Mouse (Mus musculus) spleen, postnatal 10 days (tissue): ENCODE data around the gene Gls2.
"Not testable (repeated sequence)": the region's sequence is repeated elsewhere in the genome, so short reads cannot be mapped to it uniquely, and the experiment has no call there.

ENCODE experiments used
- DNase-seq, 2 experiments: peaks; one replicate each; pipeline ENCODE4 v3.0.0; 2021 to 2022; ENCODE audit warnings: low spot score in 2 of 2

Gls2 gene

DNA sequence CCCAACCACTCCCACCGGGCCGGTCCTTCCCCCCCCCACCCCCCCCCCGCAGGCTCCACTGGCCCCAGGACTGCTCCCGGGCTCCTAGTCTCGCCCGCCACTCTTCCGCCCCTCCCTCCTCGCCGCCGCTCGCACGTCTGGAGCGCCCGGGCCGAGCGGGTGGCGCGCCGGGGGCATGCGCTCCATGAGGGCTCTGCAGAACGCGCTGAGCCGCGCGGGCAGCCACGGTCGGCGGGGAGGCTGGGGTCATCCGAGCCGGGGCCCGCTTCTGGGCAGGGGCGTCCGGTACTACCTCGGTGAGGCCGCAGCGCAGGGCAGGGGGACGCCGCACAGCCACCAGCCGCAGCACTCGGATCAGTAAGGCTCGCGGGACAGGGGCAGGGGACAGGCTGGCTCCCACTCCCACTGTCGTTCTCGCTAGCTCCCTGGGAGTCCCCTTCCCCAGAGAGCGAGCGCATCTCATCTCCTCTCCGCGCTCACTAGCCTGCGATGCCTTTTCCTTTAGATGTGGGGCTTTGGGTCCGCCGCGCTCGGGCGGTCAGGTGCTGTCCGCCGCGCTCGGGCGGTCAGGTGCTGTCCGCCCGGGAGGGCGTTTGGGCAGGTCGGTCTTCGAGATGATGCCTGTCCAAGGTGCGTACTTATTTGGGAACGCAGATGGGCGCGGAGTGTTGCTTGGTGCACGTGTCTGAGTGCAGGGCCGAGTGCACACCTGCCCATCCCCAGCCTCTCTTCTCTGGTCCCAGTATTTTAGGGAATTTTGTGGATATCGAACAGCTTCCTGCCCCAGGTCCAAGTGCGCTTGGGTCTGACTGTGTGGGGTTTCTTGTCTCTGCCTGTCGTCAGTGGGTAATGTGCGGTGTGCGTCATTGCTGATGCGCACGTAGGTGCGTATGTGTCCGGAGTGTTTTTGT, 549 bp downstream of the Gls2 start:
- DNase-seq, result no peak

DNA sequence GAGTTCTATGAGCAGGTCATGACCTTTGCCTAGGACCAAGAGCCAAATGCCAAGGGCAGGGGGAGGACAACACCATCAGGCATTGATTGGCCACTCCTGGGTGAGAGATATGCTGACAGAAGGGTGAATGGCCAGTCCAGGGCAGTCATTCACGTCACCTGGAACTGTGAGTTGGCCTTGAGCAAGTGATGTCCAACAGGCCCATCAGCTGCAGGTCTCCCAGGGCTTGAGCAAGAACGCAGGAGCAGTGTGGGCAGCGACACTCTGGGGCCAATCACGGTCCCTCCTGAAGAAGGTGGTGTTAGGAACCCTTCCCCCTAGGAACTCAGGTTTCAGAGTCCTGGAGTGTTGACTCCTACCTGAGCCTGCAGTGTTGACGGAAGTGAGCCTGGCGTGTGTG, 7.6 kb downstream of the Gls2 start:
- DNase-seq, result no peak

DNA sequence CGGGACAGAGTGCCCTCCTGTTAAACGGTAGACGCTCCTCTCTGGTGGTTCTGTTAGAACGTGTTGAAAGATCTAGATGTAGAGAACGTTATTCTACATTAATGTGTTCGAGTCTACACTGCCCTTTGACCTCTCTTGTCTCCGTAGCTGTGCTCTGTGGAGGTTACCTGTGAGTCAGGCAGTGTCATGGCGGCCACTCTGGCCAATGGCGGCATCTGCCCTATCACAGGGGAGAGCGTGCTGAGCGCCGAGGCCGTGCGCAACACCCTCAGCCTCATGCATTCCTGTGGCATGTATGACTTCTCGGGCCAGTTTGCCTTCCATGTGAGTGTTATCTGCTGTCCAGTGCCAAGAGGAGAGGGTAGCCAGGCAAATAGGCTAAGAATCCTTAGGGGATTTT, 10.7 kb downstream of the Gls2 start:
- no peak for DNase-seq

DNA sequence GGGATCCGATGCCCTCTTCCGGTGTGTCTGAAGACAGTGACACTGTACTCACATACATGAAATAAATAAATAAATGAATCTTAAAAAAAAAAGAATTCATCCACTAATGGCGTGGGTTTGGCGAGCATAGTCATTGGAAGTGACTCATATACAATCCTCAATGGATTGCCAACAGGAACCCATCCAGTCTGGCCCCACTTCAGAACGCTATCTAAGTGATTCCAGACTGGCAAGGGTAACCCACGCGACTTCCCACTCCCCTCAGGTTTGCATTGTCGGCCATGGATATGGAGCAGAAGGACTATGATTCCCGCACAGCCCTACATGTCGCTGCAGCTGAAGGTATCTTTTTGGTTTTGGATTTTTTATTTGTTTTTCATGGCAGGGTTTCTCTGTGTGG, 14.1 kb downstream of the Gls2 start:
- DNase-seq, result no peak

DNA sequence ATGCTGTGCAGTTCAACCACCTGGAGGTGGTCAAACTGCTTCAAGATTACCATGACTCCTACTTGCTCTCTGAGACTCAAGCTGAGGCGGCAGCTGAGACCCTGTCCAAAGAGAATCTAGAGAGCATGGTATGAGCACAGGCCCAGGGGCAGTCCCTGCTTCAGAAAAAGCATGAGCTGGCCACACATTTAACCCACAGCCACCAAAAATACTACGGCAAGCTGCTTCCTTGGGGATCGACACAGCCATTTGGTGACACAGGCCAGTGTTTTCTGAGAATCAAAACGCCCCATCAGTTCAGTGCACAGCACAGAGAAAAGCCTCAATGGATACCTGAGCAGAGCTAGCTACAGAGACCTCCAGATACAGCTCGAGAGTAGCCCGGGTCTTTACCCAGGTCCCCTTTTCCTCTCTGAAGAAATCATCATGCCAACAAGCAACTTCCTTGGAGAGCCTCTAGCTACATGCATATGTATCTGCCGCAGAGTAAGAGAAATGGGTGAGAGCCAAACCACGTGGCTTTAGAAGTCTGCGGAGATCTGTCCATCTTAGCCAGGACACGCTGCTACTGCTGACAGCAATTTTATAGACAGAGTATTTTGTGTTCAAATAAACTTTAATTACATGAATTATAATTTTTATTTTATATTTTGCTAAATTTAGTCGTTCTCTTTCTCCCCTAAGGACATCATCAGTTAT, 15.2 kb downstream of the Gls2 start:
- DNase-seq, result no peak

DNA sequence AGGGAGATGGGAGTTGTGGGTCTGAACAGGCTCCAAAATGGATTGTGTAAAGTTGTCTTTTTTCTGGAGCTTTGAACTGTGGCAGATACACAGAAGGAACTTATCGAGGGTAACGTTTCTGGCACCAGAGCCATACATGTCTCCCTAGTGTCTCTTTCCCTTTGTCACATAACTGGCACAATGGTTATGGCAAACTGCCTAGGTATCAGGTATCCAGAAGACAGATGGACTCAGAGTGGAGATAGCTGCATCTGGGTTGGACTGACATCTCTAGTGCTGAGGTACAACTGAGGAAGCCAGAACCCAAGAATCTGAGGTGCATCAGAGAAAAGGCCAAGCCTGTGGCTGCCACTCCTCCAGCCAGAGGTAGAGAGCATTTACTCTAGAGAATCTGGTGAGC, 15.9 kb downstream of the Gls2 start:
- no peak for DNase-seq

DNA sequence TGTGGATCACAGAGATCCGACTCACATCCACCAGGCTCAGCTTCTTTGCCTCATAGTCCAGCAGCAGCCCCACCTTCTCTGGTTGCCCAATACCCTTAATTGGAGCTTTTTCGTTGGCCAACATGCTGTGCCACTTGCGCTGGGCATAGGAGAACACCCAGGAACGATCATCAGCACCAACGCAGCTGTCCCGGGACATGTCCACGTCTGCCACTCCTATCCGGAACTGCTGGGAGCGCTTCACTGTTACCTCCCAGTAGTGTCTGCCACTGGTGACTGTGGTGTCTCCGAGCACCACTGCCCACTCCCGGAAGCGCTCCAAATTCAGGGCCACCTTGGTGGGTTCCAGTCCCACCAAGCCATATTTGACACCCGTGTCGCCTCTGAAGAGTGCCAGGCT, 16.7 kb downstream of the Gls2 start:
- DNase-seq, result peak; percentile 27 to 40

DNA sequence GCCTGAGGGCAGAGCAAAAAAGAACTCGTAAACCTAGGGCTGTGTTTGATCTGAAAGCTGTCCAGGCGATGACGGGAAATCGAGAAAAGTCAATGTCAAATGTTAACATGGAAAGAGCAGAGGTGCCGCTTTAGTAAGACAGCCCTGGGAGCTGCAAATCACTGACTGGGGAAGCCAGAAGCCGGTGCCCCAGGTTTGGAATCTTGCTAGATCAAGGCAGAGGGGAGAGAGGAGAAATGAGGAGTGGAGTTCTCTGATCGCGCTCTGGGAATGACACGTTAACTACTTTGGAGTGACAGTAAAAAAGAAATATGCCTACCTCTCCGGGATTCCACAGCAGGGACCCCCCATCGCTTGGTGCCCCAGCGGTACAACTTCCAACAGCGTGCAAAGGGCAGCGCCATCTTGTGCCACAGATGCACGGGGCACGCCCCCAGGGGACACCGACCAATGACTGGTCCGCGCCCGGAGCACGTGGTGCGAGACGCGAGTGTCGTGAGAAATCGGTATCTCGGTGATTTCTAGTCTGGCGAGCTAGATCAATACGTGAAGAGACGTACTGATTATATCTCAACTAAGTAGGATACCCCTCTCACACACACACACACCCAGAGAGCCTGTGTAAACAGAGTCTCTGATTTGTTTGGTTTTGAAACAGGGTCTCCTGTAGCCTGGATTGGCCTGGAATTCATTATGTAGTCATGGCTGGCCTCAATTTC, 17.3 kb downstream of the Gls2 start, which contains the start of gene Spryd4:
Gene Spryd4 (minus strand): TSS at position 418 of the 719 bp plus-strand sequence.
- peak; percentile 84 to 94 for DNase-seq

DNA sequence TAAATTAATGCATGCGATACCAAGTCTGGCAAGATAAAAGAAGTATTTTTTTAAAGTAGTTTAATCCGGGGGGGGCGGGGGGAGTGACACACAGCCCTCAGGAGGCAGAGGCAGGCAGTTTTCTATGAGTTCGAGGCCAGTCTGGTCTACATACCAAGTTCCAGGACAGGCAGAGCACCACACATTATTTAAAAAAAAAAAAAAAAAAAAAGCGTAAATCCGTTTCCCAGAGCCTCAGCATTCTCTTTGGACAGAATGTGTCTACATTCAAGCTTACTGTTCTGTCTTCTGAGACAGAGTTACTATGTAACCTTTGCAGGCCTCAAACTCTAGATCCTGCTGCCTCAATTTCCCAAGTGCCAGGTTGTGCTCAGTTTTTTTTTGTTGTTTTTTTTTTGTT, 17.9 kb downstream of the Gls2 start:
- no peak for DNase-seq

DNA sequence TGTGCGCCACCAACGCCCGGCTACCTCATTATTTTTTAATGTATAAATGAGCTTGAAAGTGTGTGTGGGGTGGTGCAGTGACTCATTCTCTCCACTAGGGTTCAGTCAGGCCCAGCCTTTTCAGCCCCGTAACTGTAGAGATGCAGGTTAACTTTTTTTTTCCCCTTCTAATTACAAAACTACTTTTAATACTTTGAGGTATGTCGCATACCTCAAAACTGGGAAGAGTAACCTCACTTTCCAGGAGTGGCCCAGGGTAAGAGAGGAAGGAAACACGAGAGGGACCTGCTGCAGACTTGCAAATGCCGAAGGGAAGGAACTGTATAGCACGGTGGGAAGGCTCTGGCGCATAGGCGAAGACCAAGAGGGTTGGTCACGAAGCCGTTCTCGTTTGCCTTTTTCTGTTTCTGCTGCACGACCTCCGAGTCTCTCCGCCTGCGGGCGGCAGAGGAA, 18.6 kb downstream of the Gls2 start:
- DNase-seq, result peak; percentile 56 to 82

DNA sequence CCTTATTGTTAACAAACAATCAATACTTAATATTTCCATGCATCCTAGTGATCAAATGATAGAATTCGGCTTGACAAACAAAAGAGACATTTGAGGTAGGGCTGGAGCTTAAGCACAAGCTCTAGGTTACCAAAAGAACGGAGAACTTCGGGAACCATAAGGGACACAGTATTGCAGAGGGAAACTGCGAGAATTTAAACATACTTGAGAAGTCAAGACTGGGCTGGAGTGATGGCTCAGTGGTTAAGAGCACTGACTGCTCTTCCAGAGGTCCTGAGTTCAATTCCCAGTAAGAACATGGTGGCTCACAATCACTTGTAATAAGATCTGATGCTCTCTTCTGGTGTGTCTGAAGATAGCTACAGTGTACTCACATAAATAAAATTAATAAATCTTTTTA, 19.9 kb downstream of the Gls2 start:
- DNase-seq, result not testable (repeated sequence)

DNA sequence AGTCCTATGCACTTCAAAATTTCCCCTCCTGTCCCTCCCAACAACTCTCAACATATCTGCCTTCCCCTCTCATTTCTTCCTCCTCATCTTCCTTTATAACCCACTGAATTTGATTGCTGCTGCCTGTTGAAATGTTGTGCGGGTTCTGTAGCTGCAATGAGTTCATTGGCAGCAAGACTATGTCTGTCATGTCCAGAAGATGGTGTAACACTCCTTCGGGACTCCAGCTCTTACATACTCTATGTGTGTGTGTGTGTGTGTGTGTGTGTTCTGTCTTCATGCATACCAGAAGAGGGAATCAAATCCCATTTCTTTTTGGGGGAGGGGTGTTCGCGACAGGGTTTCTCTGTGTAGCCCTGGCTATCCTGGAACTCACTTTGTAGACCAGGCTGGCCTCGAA, 20.7 kb downstream of the Gls2 start:
- no peak for DNase-seq

DNA sequence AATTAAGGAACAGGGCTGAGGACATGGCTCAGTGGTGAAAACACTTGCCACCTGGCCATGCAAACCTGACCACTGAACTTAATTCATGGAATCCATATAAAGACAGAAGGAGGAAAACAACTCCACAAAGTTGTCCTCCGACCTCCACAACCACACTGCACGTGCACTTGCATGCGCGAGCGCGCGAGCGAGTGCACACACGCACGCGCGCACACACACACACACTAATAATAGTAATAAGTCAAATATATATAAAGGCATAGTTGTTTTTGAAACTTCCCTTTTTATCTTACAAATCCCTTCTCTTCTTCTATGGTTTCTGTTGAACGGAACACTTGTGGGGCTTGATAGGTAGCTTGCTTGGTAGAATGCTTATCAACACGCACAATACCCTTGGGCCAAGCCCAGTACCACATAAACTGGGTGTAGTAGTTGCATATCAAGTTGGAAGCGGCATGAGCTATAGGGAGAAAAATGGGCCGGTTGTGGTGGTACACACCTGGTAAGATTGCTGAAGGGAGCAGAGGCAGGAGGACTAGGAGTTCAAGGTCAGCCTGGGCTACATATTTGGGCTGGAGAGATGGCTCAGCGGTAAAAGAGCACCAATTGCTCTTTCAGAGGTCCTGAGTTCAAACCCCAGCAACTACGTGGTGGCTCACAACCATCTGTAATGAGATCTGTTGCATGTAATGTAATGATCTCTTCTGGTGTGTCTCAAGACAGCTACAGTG, 24.3 kb downstream of the Gls2 start:
- no peak for DNase-seq

DNA sequence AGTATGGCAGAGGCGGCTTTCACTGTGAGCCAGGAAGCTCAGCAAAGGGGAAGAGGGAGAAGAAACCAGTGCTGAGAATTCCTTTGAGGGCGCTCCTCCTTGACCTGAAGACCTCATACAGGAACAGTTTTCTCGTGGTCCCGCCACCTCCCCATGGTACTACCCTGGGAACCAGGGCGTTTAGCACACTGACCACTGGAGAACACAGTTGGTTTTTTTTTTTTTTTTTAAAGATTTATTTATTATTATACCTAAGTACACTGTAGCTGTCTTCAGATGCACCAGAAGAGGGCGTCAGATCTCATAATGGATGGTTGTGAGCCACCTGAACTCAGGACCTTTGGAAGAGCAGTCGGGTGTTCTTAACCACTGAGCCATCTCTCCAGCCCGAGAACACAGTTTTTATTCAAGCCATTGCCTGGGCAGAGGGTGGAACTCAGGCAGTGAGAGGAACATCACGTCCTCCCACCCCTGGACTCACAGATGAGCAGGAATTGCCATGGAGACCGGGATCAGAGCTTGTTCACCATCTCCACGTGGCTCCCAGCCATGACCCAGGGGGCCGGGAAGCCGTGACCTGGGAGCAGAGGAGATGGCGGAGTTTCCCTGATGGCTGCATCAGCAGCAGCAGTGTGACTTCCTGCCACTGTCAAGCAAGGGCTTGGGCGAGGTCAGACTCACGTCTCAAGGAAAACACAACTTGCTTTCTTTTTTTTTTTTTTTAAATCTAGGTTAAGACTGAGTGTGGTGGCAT, 27.5 kb downstream of the Gls2 start:
- no peak for DNase-seq

DNA sequence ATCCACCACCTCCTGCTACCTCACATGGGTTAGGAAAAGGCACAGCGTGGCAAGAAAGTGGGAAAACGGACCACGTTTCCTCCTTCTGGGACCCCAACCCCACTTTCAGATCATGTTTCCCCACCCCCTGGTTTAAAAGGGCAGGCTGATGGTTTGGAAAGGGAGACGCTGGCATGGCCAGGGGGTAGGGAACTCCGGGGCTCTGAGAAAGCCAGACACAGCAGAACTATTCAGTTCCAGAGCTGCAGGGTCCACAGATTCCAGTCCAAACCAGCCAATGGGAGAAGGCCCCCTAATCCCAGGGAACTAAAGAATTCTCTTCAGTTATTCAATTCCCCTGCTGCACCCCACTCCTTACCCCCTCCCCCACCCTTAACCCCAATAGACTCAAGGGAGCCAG, 30.8 kb downstream of the Gls2 start:
- DNase-seq, result no peak

DNA sequence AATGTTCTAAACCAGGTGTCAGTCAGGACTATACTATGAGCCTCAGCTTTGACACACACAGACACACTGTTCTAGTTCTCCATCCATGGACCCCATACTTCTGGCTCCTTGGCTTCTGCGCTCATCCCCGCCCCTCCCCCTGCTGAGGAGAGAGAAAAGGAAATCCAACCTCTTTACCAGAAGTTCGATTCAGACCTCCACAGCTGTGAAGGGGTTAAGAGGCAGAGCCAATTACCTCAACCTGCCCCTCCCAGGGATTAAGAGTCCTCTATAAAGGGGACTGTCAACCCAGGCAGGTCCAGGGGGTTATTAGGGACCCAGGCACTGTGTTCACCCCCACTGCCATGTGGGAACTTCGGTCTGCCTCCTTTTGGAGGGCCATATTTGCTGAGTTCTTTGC, 31.3 kb downstream of the Gls2 start, which contains the start of gene Mip:
Gene Mip (plus strand): TSS at position 301 of the 400 bp plus-strand sequence.
- DNase-seq, result no peak

DNA sequence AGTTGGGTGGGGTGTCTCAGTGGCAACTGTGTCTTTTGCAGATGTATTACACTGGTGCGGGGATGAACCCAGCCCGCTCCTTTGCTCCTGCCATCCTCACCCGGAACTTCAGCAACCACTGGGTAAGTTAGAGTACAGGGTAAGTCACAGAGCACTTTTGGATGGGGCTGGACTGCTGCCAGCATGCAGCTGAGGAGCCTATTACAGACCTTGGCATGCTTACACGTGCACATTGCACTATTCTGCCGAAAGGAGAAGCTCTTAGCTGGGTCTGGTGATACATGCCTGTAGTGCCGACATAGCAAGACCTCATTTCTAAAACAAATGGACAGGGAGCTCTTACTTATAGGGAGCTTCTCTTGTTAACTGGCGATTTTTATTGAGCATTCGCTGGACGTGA, 33.3 kb downstream of the Gls2 start:
- no peak for DNase-seq

DNA sequence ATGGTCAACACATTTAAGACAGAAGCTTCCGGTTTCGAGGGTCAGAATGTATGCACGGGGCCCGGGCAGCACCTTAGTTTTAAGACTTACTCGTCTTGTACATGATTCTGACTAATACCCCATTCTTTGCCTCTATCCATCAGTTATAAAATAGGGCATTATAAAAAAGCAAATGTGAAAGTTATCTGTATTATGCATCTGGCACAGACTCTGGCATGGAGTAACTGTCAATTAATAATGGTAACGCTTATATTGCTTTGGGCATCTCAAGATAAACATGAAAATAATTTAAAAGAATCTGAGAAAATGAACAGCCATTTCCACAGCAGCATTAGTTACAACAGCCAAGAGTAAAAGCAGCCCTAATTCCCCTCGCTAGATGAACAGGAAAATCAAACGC, 33.8 kb downstream of the Gls2 start:
- no peak for DNase-seq

DNA sequence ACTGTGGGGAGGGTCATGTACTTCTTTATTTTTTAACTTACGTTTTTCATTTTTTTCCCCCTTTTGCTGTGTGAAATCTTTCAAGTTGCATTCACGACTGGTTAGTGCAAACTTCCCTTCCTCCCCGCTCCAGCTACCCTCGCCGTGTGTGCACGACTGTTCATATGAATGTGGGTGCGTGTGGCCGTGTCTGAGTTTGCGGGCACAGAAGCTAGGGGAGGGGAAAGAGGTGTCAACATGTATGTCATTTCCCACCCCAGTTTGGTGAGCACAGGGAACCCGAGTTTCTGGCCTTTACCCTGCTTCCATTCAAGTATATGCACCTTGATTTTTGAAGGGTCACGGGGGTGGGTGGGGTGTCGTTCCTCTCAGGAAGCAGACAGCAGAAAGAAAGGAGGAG, 36.3 kb downstream of the Gls2 start:
- DNase-seq, result no peak

DNA sequence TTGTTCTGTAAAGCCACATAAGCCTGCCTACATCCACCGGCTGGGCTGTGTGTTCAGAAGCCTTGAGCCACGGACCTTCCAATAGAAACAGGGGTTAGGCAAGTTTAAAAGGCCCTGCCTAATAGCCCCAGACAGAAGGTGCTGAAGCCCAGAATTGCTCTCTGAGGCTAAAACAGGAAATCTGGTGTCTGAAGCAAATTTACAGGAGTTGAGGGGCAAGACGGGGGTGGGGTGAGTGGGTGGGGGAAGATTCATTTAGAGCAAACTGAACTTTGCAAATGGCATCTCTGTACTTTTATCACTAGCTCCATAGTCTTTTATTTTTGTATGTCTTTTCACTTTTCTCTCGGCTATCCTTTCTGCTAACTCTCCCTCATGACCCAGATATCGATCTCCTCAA, 36.9 kb downstream of the Gls2 start:
- no peak for DNase-seq
